Mouse (Mus musculus): ENCODE results near the gene 4930524B15Rik. TPM values are rescaled to one million over a fixed set of nuclear protein-coding genes. Genes with fewer than 3 reads are reported as not detected.
"Not testable (repeated sequence)": the region's sequence is repeated elsewhere in the genome, so short reads cannot be mapped to it uniquely, and the experiment has no call there.

4930524B15Rik gene
- polyA plus RNA-seq, 1 experiment from 2014 or later, result not detected

- no peaks in the 10 kb centered on the region for H3K27me3 ChIP-seq (ENCODE audit: control insufficient read depth, insufficient read depth, low read depth, low read length)
These were observed 16.4 kb downstream of the 4930524B15Rik start for GRCm38 (mm10) chr11:31981830-31982229.

GRCm38 (mm10) chr11:31982247-31982943 lies 17.0 kb downstream of the 4930524B15Rik start:
- not testable (repeated sequence) for H3K4me3 ChIP-seq (ENCODE audit: low read depth, low read length); H3K4me1 ChIP-seq (ENCODE audit: control insufficient read depth, low read depth, low read length); ATAC-seq (ENCODE audit: low read depth); H3K9me3 ChIP-seq (replicated peaks; ENCODE audit: control insufficient read depth, low read length); H3K9ac ChIP-seq (ENCODE audit: low read depth, low read length); H3K4me2 ChIP-seq (ENCODE audit: low read depth, low read length); H3K36me3 ChIP-seq (ENCODE audit: control insufficient read depth, insufficient read depth); H3K27me3 ChIP-seq (ENCODE audit: control insufficient read depth, insufficient read depth, low read depth, low read length); H3K27ac ChIP-seq (ENCODE audit: low read length)
- WGBS (ENCODE audit: insufficient replicate concordance), result 66% methylated on average over 13 of the region's 13 CpGs

More at GRCm38 (mm10) chr11:31981830-31982229, 16.4 kb downstream of the 4930524B15Rik start:
- no peaks in the 10 kb centered on the region for H3K36me3 ChIP-seq (ENCODE audit: control insufficient read depth, insufficient read depth)
- no peaks in the 10 kb centered on the region for H3K9me3 ChIP-seq (replicated peaks; ENCODE audit: control insufficient read depth, low read length)
- no peak overlapping the region for H3K9ac ChIP-seq (ENCODE audit: low read depth, low read length)
- no peak overlapping the region for H3K4me2 ChIP-seq (ENCODE audit: low read depth, low read length)
- H3K4me1 ChIP-seq (ENCODE audit: control insufficient read depth, low read depth, low read length), result no peaks in the 10 kb centered on the region
- WGBS (ENCODE audit: insufficient replicate concordance), result 72% methylated on average over 7 of the region's 7 CpGs
- no peak overlapping the region for H3K4me3 ChIP-seq (ENCODE audit: low read depth, low read length)
- ATAC-seq (ENCODE audit: low read depth), result no peak
- no peak overlapping the region for H3K27ac ChIP-seq (ENCODE audit: low read length)

- Histone ChIP-seq H3K27ac (ENCODE audit: low read length) (no peak overlapping the region), H3K4me3 (ENCODE audit: low read depth, low read length) (no peak overlapping the region), H3K9me3 (replicated peaks; ENCODE audit: control insufficient read depth, low read length) (no peaks in the 10 kb centered on the region), H3K36me3 (ENCODE audit: control insufficient read depth, insufficient read depth) (no peaks in the 10 kb centered on the region), H3K9ac (ENCODE audit: low read depth, low read length) (no peak overlapping the region), H3K4me1 (ENCODE audit: control insufficient read depth, low read depth, low read length) (no peaks in the 10 kb centered on the region), H3K4me2 (ENCODE audit: low read depth, low read length) (no peak overlapping the region), H3K27me3 (ENCODE audit: control insufficient read depth, insufficient read depth, low read depth, low read length) (no peaks in the 10 kb centered on the region)
- no peak for ATAC-seq (ENCODE audit: low read depth)
These were observed 17.9 kb downstream of the 4930524B15Rik start for GRCm38 (mm10) chr11:31983249-31983648.

- ATAC-seq (ENCODE audit: low read depth), result no peak
- H3K9me3 ChIP-seq (replicated peaks; ENCODE audit: control insufficient read depth, low read length), result no peaks in the 10 kb centered on the region
- no peak overlapping the region for H3K27ac ChIP-seq (ENCODE audit: low read length)
- H3K4me1 ChIP-seq (ENCODE audit: control insufficient read depth, low read depth, low read length), result no peaks in the 10 kb centered on the region
- no peak overlapping the region for H3K9ac ChIP-seq (ENCODE audit: low read depth, low read length)
- H3K27me3 ChIP-seq (ENCODE audit: control insufficient read depth, insufficient read depth, low read depth, low read length), result no peaks in the 10 kb centered on the region
- H3K36me3 ChIP-seq (ENCODE audit: control insufficient read depth, insufficient read depth), result no peaks in the 10 kb centered on the region
- WGBS (ENCODE audit: insufficient replicate concordance), result 9% methylated on average over 2 of the region's 2 CpGs
- H3K4me3 ChIP-seq (ENCODE audit: low read depth, low read length), result no peak overlapping the region
- H3K4me2 ChIP-seq (ENCODE audit: low read depth, low read length), result no peak overlapping the region
These were observed 19.4 kb downstream of the 4930524B15Rik start for GRCm38 (mm10) chr11:31984786-31985185.

- Histone ChIP-seq H3K27me3 (ENCODE audit: control insufficient read depth, insufficient read depth, low read depth, low read length) (no peaks in the 10 kb centered on the region), H3K4me1 (ENCODE audit: control insufficient read depth, low read depth, low read length) (no peaks in the 10 kb centered on the region), H3K27ac (ENCODE audit: low read length) (no peak overlapping the region), H3K4me3 (ENCODE audit: low read depth, low read length) (no peak overlapping the region), H3K9ac (ENCODE audit: low read depth, low read length) (no peak overlapping the region), H3K4me2 (ENCODE audit: low read depth, low read length) (no peak overlapping the region), H3K9me3 (replicated peaks; ENCODE audit: control insufficient read depth, low read length) (no peaks in the 10 kb centered on the region), H3K36me3 (ENCODE audit: control insufficient read depth, insufficient read depth) (no peaks in the 10 kb centered on the region)
- no peak for ATAC-seq (ENCODE audit: low read depth)
- WGBS (ENCODE audit: insufficient replicate concordance), result 53% methylated on average over 3 of the region's 3 CpGs
These were observed 27.1 kb downstream of the 4930524B15Rik start for GRCm38 (mm10) chr11:31992535-31992934.

- Histone ChIP-seq H3K27ac (ENCODE audit: low read length) (no peak overlapping the region), H3K9me3 (replicated peaks; ENCODE audit: control insufficient read depth, low read length) (no peaks in the 10 kb centered on the region), H3K27me3 (ENCODE audit: control insufficient read depth, insufficient read depth, low read depth, low read length) (peaks cover 2% of the 10 kb centered on the region; the same call in 1 of the 2 replicates), H3K4me3 (ENCODE audit: low read depth, low read length) (no peak overlapping the region), H3K4me1 (ENCODE audit: control insufficient read depth, low read depth, low read length) (no peaks in the 10 kb centered on the region), H3K9ac (ENCODE audit: low read depth, low read length) (no peak overlapping the region), H3K4me2 (ENCODE audit: low read depth, low read length) (no peak overlapping the region), H3K36me3 (ENCODE audit: control insufficient read depth, insufficient read depth) (no peaks in the 10 kb centered on the region)
- 34% methylated on average over 2 of the region's 2 CpGs for WGBS (ENCODE audit: insufficient replicate concordance)
- ATAC-seq (ENCODE audit: low read depth), result no peak
These were observed 34.3 kb downstream of the 4930524B15Rik start for GRCm38 (mm10) chr11:31999716-32000115.

- Histone ChIP-seq H3K36me3 (ENCODE audit: control insufficient read depth, insufficient read depth) (no peaks in the 10 kb centered on the region), H3K9me3 (replicated peaks; ENCODE audit: control insufficient read depth, low read length) (no peaks in the 10 kb centered on the region), H3K4me1 (ENCODE audit: control insufficient read depth, low read depth, low read length) (no peaks in the 10 kb centered on the region), H3K4me3 (ENCODE audit: low read depth, low read length) (no peak within 1 kb of the TSS), H3K9ac (ENCODE audit: low read depth, low read length) (no peak within 1 kb of the TSS), H3K27ac (ENCODE audit: low read length) (no peak within 1 kb of the TSS), H3K4me2 (ENCODE audit: low read depth, low read length) (no peak within 1 kb of the TSS), H3K27me3 (ENCODE audit: control insufficient read depth, insufficient read depth, low read depth, low read length) (peaks cover 2% of the 10 kb centered on the region; the same call in 1 of the 2 replicates)
- ATAC-seq (ENCODE audit: low read depth), result no peak
- WGBS (ENCODE audit: insufficient replicate concordance), result 1% methylated on average over 16 of the region's 16 CpGs
These were observed 34.9 kb downstream of the 4930524B15Rik start, which contains the start of gene Nsg2 for GRCm38 (mm10) chr11:32000281-32000680. Nsg2 (plus strand) TSS chr11:32000463.

GRCm38 (mm10) chr11:32001181-32001910 lies 36.0 kb downstream of the 4930524B15Rik start:
- H3K4me2 ChIP-seq (ENCODE audit: low read depth, low read length), result no peak overlapping the region
- 10% methylated on average over 11 of the region's 11 CpGs for WGBS (ENCODE audit: insufficient replicate concordance)
- peaks cover 2% of the 10 kb centered on the region; the same call in 1 of the 2 replicates for H3K27me3 ChIP-seq (ENCODE audit: control insufficient read depth, insufficient read depth, low read depth, low read length)
- no peak for ATAC-seq (ENCODE audit: low read depth)
- no peak overlapping the region for H3K4me3 ChIP-seq (ENCODE audit: low read depth, low read length)
- H3K9me3 ChIP-seq (replicated peaks; ENCODE audit: control insufficient read depth, low read length), result no peaks in the 10 kb centered on the region
- no peak overlapping the region for H3K9ac ChIP-seq (ENCODE audit: low read depth, low read length)
- H3K4me1 ChIP-seq (ENCODE audit: control insufficient read depth, low read depth, low read length), result no peaks in the 10 kb centered on the region
- no peaks in the 10 kb centered on the region for H3K36me3 ChIP-seq (ENCODE audit: control insufficient read depth, insufficient read depth)
- H3K27ac ChIP-seq (ENCODE audit: low read length), result no peak overlapping the region

GRCm38 (mm10) chr11:32002670-32003072 lies 37.3 kb downstream of the 4930524B15Rik start:
- no peak overlapping the region for H3K27ac ChIP-seq (ENCODE audit: low read length)
- H3K9me3 ChIP-seq (replicated peaks; ENCODE audit: control insufficient read depth, low read length), result no peaks in the 10 kb centered on the region
- no peak overlapping the region for H3K9ac ChIP-seq (ENCODE audit: low read depth, low read length)
- no peak overlapping the region for H3K4me3 ChIP-seq (ENCODE audit: low read depth, low read length)
- no peak for ATAC-seq (ENCODE audit: low read depth)
- no peak overlapping the region for H3K4me2 ChIP-seq (ENCODE audit: low read depth, low read length)
- no peaks in the 10 kb centered on the region for H3K4me1 ChIP-seq (ENCODE audit: control insufficient read depth, low read depth, low read length)
- 10% methylated on average over 5 of the region's 5 CpGs for WGBS (ENCODE audit: insufficient replicate concordance)
- peaks cover 2% of the 10 kb centered on the region; the same call in 1 of the 2 replicates for H3K27me3 ChIP-seq (ENCODE audit: control insufficient read depth, insufficient read depth, low read depth, low read length)
- H3K36me3 ChIP-seq (ENCODE audit: control insufficient read depth, insufficient read depth), result no peaks in the 10 kb centered on the region
